Mouse (Mus musculus) heart, embryonic 10.5 days (tissue): Measurements from ENCODE around the gene Grin2b. TPM values are rescaled to one million over a fixed set of nuclear protein-coding genes. Genes with fewer than 3 reads are reported as not detected.

Source experiments
- DNase-seq: peaks from one replicate; pipeline ENCODE4 v3.0.0-alpha.2; 2017; ENCODE audit warnings: low spot score
- H3K27ac ChIP-seq: fragments of 300-500 bp; sonication (generic); 2 replicates; pipeline ENCODE4 v1.5.1; 2016; ENCODE audit warnings: mild to moderate bottlenecking
- H3K27me3 ChIP-seq: fragments of 300-500 bp; sonication (generic); 2 replicates; pipeline ENCODE4 v1.6.1; 2016; ENCODE audit warnings: mild to moderate bottlenecking; ENCODE audit not compliant: poor library complexity, insufficient read depth, severe bottlenecking
- H3K36me3 ChIP-seq: fragments of 300-500 bp; sonication (generic); 2 replicates; pipeline ENCODE4 v1.6.1; 2016; ENCODE audit warnings: mild to moderate bottlenecking, moderate library complexity
- H3K4me1 ChIP-seq: fragments of 300-500 bp; sonication (generic); 2 replicates; pipeline ENCODE4 v1.6.1; 2016; ENCODE audit warnings: mild to moderate bottlenecking
- H3K4me3 ChIP-seq: fragments of 300-500 bp; sonication (generic); 2 replicates; pipeline ENCODE4 v1.5.1; 2016; ENCODE audit warnings: mild to moderate bottlenecking, moderate library complexity
- H3K9me3 ChIP-seq: fragments of 300-500 bp; sonication (generic); 2 replicates; pipeline ENCODE4 v1.6.1; 2016; ENCODE audit warnings: mild to moderate bottlenecking, moderate library complexity
- WGBS: fragments of 180-500 bp; shearing (Covaris S2); methylation state at CpG from one replicate; pipeline ENCODE4 v1.1.7; 2016; 5-methylcytosine and 5-hydroxymethylcytosine counted together
- polyA plus RNA-seq: library from polyadenylated mRNA; unstranded; fragments of >200 nt; fragmentation: Nextera tagmentation; extraction: Ambion mirVana; gene quantifications from 2 replicates; pipeline ENCODE4 v1.2.1, GENCODE M21; 2016

The Grin2b gene
- polyA plus RNA-seq: 0.07 and 0.15 TPM in 2 replicates

- peak; percentile 76 for DNase-seq
- WGBS: 3% methylated on average over 30 of the region's 30 CpGs
- peak within 1 kb of the TSS; percentile 66 for H3K4me3 ChIP-seq
- no peak within 1 kb of the TSS for H3K27ac ChIP-seq
- H3K4me1 ChIP-seq: peaks cover 16% of the 10 kb centered on the region
- no peaks in the 10 kb centered on the region for H3K36me3 ChIP-seq
- peaks cover 54% of the 10 kb centered on the region for H3K27me3 ChIP-seq
- no peaks in the 10 kb centered on the region for H3K9me3 ChIP-seq
Measured at GRCm38 (mm10) chr6:136173191-136173896, at the start of gene Grin2b. Grin2b (minus strand) TSS chr6:136173511.

GRCm38 (mm10) chr6:136221894-136222293, 48.6 kb upstream of the Grin2b start:
- H3K27ac ChIP-seq: no peak overlapping the region
- 86% methylated on average over 3 of the region's 3 CpGs for WGBS
- no peak overlapping the region for H3K4me3 ChIP-seq
- DNase-seq: no peak
- H3K36me3 ChIP-seq: no peaks in the 10 kb centered on the region
- no peaks in the 10 kb centered on the region for H3K27me3 ChIP-seq
- no peaks in the 10 kb centered on the region for H3K9me3 ChIP-seq
- no peaks in the 10 kb centered on the region for H3K4me1 ChIP-seq

DNA sequence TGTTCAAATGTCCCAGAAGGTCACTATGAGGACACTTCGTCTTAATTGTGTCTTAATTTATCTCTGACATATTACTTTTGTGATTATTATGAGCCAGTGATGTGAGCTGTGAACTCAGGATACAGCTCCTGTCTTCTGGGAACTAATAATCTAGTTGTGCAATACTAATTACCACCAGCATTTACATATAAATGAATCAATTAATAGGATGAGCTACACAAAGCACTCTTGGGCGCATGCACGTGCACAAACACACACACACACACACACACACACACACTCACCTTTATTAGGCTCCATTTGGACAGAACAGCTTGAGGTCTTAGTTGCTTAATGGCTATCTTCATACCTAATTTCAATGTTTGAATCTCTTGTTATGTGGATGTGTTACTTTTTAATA, 37.1 kb upstream of the Grin2b start:
- Histone ChIP-seq H3K9me3 (no peaks in the 10 kb centered on the region), H3K4me1 (no peaks in the 10 kb centered on the region), H3K27ac (no peak overlapping the region), H3K27me3 (no peaks in the 10 kb centered on the region), H3K4me3 (no peak overlapping the region), H3K36me3 (no peaks in the 10 kb centered on the region)
- WGBS: 81% methylated on average over 3 of the region's 3 CpGs
- DNase-seq: no peak

GRCm38 (mm10) chr6:136199814-136200213, 26.5 kb upstream of the Grin2b start:
- H3K27me3 ChIP-seq: no peaks in the 10 kb centered on the region
- 81% methylated on average over 2 of the region's 2 CpGs for WGBS

GRCm38 (mm10) chr6:136194616-136195015, 21.3 kb upstream of the Grin2b start:
- Histone ChIP-seq H3K4me3 (no peak overlapping the region), H3K9me3 (no peaks in the 10 kb centered on the region), H3K36me3 (no peaks in the 10 kb centered on the region), H3K4me1 (no peaks in the 10 kb centered on the region), H3K27me3 (no peaks in the 10 kb centered on the region), H3K27ac (no peak overlapping the region)
- WGBS: 83% methylated on average over 5 of the region's 5 CpGs
- no peak for DNase-seq

More at GRCm38 (mm10) chr6:136199814-136200213, 26.5 kb upstream of the Grin2b start:
- Histone ChIP-seq H3K9me3 (no peaks in the 10 kb centered on the region), H3K27ac (no peak overlapping the region), H3K4me3 (no peak overlapping the region), H3K4me1 (no peaks in the 10 kb centered on the region), H3K36me3 (no peaks in the 10 kb centered on the region)
- no peak for DNase-seq

GRCm38 (mm10) chr6:136178066-136178465, 4.8 kb upstream of the Grin2b start:
- H3K27ac ChIP-seq: no peak overlapping the region
- no peaks in the 10 kb centered on the region for H3K9me3 ChIP-seq
- H3K27me3 ChIP-seq: peaks cover 9% of the 10 kb centered on the region
- peaks cover 5% of the 10 kb centered on the region; the same call in 1 of the 2 replicates for H3K4me1 ChIP-seq
- 83% methylated on average over 8 of the region's 9 CpGs for whole genome bisulfite sequencing
- no peak for DNase-seq
- no peak overlapping the region for H3K4me3 ChIP-seq
- no peaks in the 10 kb centered on the region for H3K36me3 ChIP-seq

- Histone ChIP-seq H3K4me3 (peak overlapping the region; percentile 66), H3K9me3 (no peaks in the 10 kb centered on the region), H3K27me3 (peaks cover 54% of the 10 kb centered on the region), H3K4me1 (peaks cover 16% of the 10 kb centered on the region), H3K36me3 (no peaks in the 10 kb centered on the region), H3K27ac (no peak overlapping the region)
- no peak for DNase-seq
- under 1% methylated on average over 15 of the region's 15 CpGs for WGBS
Measured at GRCm38 (mm10) chr6:136172801-136173190, 515 bp downstream of the Grin2b start.

GRCm38 (mm10) chr6:136172172-136172651, 1.1 kb downstream of the Grin2b start:
- Histone ChIP-seq H3K9me3 (no peaks in the 10 kb centered on the region), H3K27ac (no peak overlapping the region), H3K27me3 (peaks cover 54% of the 10 kb centered on the region), H3K4me3 (peak overlapping the region; percentile 66), H3K4me1 (peaks cover 16% of the 10 kb centered on the region), H3K36me3 (no peaks in the 10 kb centered on the region)
- 2% methylated on average over 43 of the region's 43 CpGs for WGBS
- no peak for DNase-seq

DNA sequence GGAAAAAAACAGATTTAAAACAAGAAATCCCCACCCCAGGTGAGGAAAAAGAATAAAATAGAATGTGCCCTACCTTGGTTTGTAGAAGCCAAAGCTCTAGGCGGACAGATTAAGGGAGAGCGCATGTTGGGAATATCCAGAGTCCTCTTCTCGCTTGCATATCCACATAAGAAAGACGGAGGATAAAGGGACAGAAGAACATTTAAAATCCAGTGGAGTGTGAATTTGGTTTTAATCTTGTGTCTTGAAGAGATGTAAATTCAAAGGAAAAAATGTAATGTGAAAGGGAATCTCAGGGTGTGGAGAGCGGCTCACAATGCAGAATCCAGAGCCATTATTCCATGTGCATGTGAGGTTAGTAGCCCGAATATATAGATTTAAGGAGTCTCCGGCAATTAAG, 2.0 kb downstream of the Grin2b start:
- no peaks in the 10 kb centered on the region for H3K9me3 ChIP-seq
- no peak for DNase-seq
- no peak overlapping the region for H3K27ac ChIP-seq
- no peaks in the 10 kb centered on the region for H3K36me3 ChIP-seq
- WGBS: 26% methylated on average over 7 of the region's 7 CpGs
- H3K4me1 ChIP-seq: peaks cover 16% of the 10 kb centered on the region
- H3K27me3 ChIP-seq: peaks cover 57% of the 10 kb centered on the region
- no peak overlapping the region for H3K4me3 ChIP-seq

GRCm38 (mm10) chr6:136170381-136170780, 2.9 kb downstream of the Grin2b start:
- DNase-seq: no peak
- no peak overlapping the region for H3K27ac ChIP-seq
- no peak overlapping the region for H3K4me3 ChIP-seq
- H3K4me1 ChIP-seq: peaks cover 16% of the 10 kb centered on the region
- peaks cover 52% of the 10 kb centered on the region for H3K27me3 ChIP-seq
- no peaks in the 10 kb centered on the region for H3K9me3 ChIP-seq
- 74% methylated on average over 5 of the region's 5 CpGs for WGBS
- H3K36me3 ChIP-seq: no peaks in the 10 kb centered on the region

GRCm38 (mm10) chr6:136167361-136167760, 6.0 kb downstream of the Grin2b start:
- Histone ChIP-seq H3K36me3 (no peaks in the 10 kb centered on the region), H3K27ac (no peak overlapping the region), H3K4me3 (no peak overlapping the region), H3K4me1 (peaks cover 4% of the 10 kb centered on the region), H3K9me3 (no peaks in the 10 kb centered on the region), H3K27me3 (peaks cover 40% of the 10 kb centered on the region)
- DNase-seq: no peak
- WGBS: 73% methylated on average over 5 of the region's 5 CpGs

DNA sequence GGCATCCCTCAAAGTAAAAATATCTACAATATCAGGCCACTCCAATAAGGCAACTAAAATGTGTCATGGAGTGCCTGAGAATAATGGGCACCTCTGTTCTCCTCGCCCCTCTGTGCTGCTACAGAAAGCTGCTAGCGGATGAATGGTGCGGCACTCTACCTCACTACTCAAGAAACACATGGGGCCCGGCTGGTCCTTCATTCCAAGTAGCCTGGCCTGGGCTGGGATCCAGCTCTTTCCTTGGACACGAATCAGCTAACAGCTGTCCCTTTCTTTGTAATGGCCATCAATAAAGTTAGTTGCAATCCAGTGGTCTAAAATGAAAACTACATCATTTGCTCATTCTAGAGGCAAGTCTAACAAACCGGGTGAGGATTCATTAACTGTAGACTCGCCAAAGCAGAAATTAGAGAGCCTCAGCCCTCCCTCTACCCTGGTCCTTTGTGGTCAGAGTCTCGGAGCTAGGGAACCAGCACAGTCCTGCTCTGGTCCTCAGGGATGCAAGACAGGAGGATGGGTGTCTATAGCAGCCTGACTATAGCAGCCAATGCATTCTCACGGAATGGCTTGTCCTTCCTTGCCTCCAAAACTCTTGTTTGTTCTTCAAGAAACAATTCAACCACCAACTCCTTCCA, 7.8 kb downstream of the Grin2b start:
- Histone ChIP-seq H3K4me3 (no peak overlapping the region), H3K27me3 (peaks cover 22% of the 10 kb centered on the region), H3K9me3 (no peaks in the 10 kb centered on the region), H3K36me3 (no peaks in the 10 kb centered on the region), H3K27ac (no peak overlapping the region), H3K4me1 (no peaks in the 10 kb centered on the region)
- 83% methylated on average over 9 of the region's 9 CpGs for WGBS
- DNase-seq: no peak

- no peaks in the 10 kb centered on the region for H3K4me1 ChIP-seq
- 0 out of 2 replicates have a peak, but pooled peaks cover 2% of the 10 kb centered on the region for H3K27me3 ChIP-seq
- no peaks in the 10 kb centered on the region for H3K9me3 ChIP-seq
- no peak for DNase-seq
- no peak overlapping the region for H3K4me3 ChIP-seq
- 81% methylated on average over 11 of the region's 11 CpGs for WGBS
- no peak overlapping the region for H3K27ac ChIP-seq
- H3K36me3 ChIP-seq: no peaks in the 10 kb centered on the region
Measured at GRCm38 (mm10) chr6:136162090-136162489, 11.2 kb downstream of the Grin2b start.
